ENCODE assay signal across 16 mouse cellular contexts in the genomic region with DNA sequence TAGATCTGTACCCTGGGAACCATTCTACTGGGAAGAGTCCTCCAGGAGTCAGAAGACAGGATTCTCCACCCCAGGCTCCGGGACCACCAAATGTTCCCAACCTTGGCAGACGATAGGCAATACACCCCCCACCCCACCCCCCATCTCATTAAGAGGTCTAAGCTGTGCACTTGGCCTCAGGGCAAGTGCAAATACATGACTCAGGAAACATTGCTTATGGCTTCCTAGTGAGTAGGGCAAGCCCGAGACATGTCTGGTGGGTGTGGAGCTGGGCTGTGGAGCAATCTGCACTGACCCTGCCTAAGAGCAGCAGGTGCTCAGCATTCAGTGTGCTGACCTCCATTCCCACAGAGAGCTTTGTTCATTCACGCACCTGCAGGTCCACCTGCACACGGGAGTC.
DNase-seq lines count a peak whose midpoint lies in the region; ATAC-seq and TF ChIP-seq lines count a peak whose summit lies in the region.
"Had no signal": no experiment of that assay in that cellular context is flagged by ENCODE, and none has a peak within 500 bp of the region (broad histone marks: within the 10 kb centered on the region; RNA-seq: fewer than 3 reads in every experiment).

No protein-coding gene starts in this region.

- DNase-seq in embryo, embryonic 10.5 days (ENCODE audit: low spot score), result peak; percentile 14
- no peak for DNase-seq in embryo, embryonic 10 days (ENCODE audit: low spot score)
- DNase-seq in limb, embryonic 10.5 days (ENCODE audit: low spot score), result no peak
- DNase-seq in ES-E14 (ENCODE audit: low read depth, low spot score), result peak; percentile 13
- peak; percentile 32 for DNase-seq in midbrain, embryonic 14.5 days
- no peak for DNase-seq in thymus, adult 18-20 months
- DNase-seq in heart, postnatal 36 days, result no peak
- DNase-seq: B cell, adult 2 months; cerebellum, postnatal 14 days; gastrocnemius, adult 2 months; kidney, adult 9 months; thymus, postnatal 14 days had no signal

- intact Hi-C loops in heart, postnatal 36 days (cut with DNase I), result no loop called here

- WGBS in limb, embryonic 13.5 days, result 41% methylated on average over 5 of the region's 5 CpGs
- 59% methylated on average over 5 of the region's 5 CpGs for WGBS in limb, embryonic 10.5 days
- 44% methylated on average over 5 of the region's 5 CpGs for WGBS in midbrain, embryonic 14.5 days

- ATAC-seq in limb, embryonic 13.5 days (ENCODE audit: low FRiP score, low read depth), result no peak
- ATAC-seq in midbrain, embryonic 14.5 days (ENCODE audit: low FRiP score, low TSS enrichment), result peak; percentile 48

- H3K4me1 ChIP-seq in limb, embryonic 13.5 days, result peaks cover 14% of the 10 kb centered on the region
- peaks cover 23% of the 10 kb centered on the region for H3K4me1 ChIP-seq in limb, embryonic 10.5 days
- H3K4me1 ChIP-seq in ES-E14 (ENCODE audit: control insufficient read depth in 2 of 2, insufficient read depth in 2 of 2, low read length in 2 of 2, poor library complexity in 1 of 2), result peaks cover 2 to 12% of the 10 kb centered on the region in 2 experiments; a peak in 2 of 4 replicates
- peaks cover 16% of the 10 kb centered on the region for H3K4me1 ChIP-seq in midbrain, embryonic 14.5 days (ENCODE audit: control insufficient read depth, insufficient read depth, low read length)
- H3K4me1 ChIP-seq: liver, embryonic 15.5 days had no signal

- H3K4me3 ChIP-seq in limb, embryonic 13.5 days, result no peak overlapping the region
- H3K4me3 ChIP-seq in limb, embryonic 10.5 days, result no peak overlapping the region
- no peak overlapping the region for H3K4me3 ChIP-seq in ES-E14 (ENCODE audit: insufficient read depth in 1 of 2, low read depth in 1 of 2, low read length in 2 of 2, poor library complexity in 1 of 2, severe bottlenecking in 1 of 2)
- H3K4me3 ChIP-seq in midbrain, embryonic 14.5 days (replicated peaks; ENCODE audit: low read depth, low read length), result no peak overlapping the region
- H3K4me3 ChIP-seq: gastrocnemius, adult 2 months; hindbrain, embryonic 15.5 days; liver, embryonic 15.5 days had no signal

- no peaks in the 10 kb centered on the region for H3K27me3 ChIP-seq in limb, embryonic 13.5 days
- H3K27me3 ChIP-seq in limb, embryonic 10.5 days (ENCODE audit: low read depth, poor library complexity, severe bottlenecking), result no peaks in the 10 kb centered on the region; the same call in 1 of the 2 replicates
- no peaks in the 10 kb centered on the region for H3K27me3 ChIP-seq in midbrain, embryonic 14.5 days (ENCODE audit: control insufficient read depth, insufficient read depth, low read length)
- H3K27me3 ChIP-seq: hindbrain, embryonic 15.5 days; liver, embryonic 15.5 days had no signal

- no peak overlapping the region for H3K27ac ChIP-seq in limb, embryonic 13.5 days
- no peak overlapping the region for H3K27ac ChIP-seq in limb, embryonic 10.5 days
- peak overlapping the region; percentile 63 for H3K27ac ChIP-seq in ES-E14 (ENCODE audit: insufficient read depth, low read depth, low read length, poor library complexity, severe bottlenecking)
- no peak overlapping the region for H3K27ac ChIP-seq in midbrain, embryonic 14.5 days (replicated peaks; ENCODE audit: low read depth, low read length)
- H3K27ac ChIP-seq: gastrocnemius, adult 2 months; hindbrain, embryonic 15.5 days; liver, embryonic 15.5 days had no signal

- H3K9ac ChIP-seq in limb, embryonic 13.5 days, result peak overlapping the region; percentile 39; the same call in 1 of the 2 replicates
- H3K9ac ChIP-seq in ES-E14 (ENCODE audit: insufficient read depth, low read depth, low read length, poor library complexity, severe bottlenecking), result no peak overlapping the region
- H3K9ac ChIP-seq in midbrain, embryonic 14.5 days (replicated peaks; ENCODE audit: low read length), result no peak overlapping the region
- H3K9ac ChIP-seq: hindbrain, embryonic 15.5 days; liver, embryonic 15.5 days had no signal

- no peaks in the 10 kb centered on the region for H3K36me3 ChIP-seq in limb, embryonic 13.5 days
- no peaks in the 10 kb centered on the region for H3K36me3 ChIP-seq in limb, embryonic 10.5 days
- H3K36me3 ChIP-seq in ES-E14 (ENCODE audit: control insufficient read depth, insufficient read depth, low read length, poor library complexity, severe bottlenecking), result no peaks in the 10 kb centered on the region
- no peaks in the 10 kb centered on the region for H3K36me3 ChIP-seq in midbrain, embryonic 14.5 days (ENCODE audit: control insufficient read depth, insufficient read depth, low read length)
- H3K36me3 ChIP-seq: hindbrain, embryonic 15.5 days; liver, embryonic 15.5 days had no signal

- H3K4me2 ChIP-seq in limb, embryonic 13.5 days (replicated peaks), result no peak overlapping the region
- no peak overlapping the region for H3K4me2 ChIP-seq in midbrain, embryonic 14.5 days (ENCODE audit: low read length)
- H3K4me2 ChIP-seq: heart, embryonic 11.5 days; hindbrain, embryonic 15.5 days; liver, embryonic 15.5 days had no signal

- in situ Hi-C loops in ES-E14 (cut with MboI; ENCODE audit: low sequenced_read_pairs in 2 of 2, unreplicated experiment in 2 of 2), result no loop called here

- H3K9me3 ChIP-seq in limb, embryonic 13.5 days, result no peaks in the 10 kb centered on the region
- H3K9me3 ChIP-seq in limb, embryonic 10.5 days (replicated peaks), result no peaks in the 10 kb centered on the region
- H3K9me3 ChIP-seq in ES-E14 (ENCODE audit: control insufficient read depth, insufficient read depth, low read depth, low read length), result no peaks in the 10 kb centered on the region
- no peaks in the 10 kb centered on the region for H3K9me3 ChIP-seq in midbrain, embryonic 14.5 days (ENCODE audit: control insufficient read depth, low read length)
- H3K9me3 ChIP-seq: hindbrain, embryonic 15.5 days; liver, embryonic 15.5 days had no signal

TF ChIP-seq in ES-E14, 5 proteins besides CTCF, POLR2A, EP300 and RAD21:
- TF ChIP-seq MAFK (IDR thresholded peaks at IDR 0.05; ENCODE audit: insufficient read depth, low read depth, low read length) (0 out of 2 replicates have a peak, but pooled peaks have one; percentile 28), HCFC1 (IDR thresholded peaks at IDR 0.05; ENCODE audit: borderline replicate concordance, insufficient read depth, low read length) (no peak)

Comparison
In these comparisons a context has a peak if more than half of its experiments do, and no peak if none do; other contexts are left out.
1. DNase-seq: peak in embryo, embryonic 10.5 days (single experiment), ES-E14 (single experiment) and midbrain, embryonic 14.5 days (single experiment); none in embryo, embryonic 10 days (single experiment), limb, embryonic 10.5 days (single experiment), thymus, adult 18-20 months (0 of 2) and heart, postnatal 36 days (0 of 2).